Mouse (Mus musculus): ENCODE measurements at regions not wholly inside any gene's neighbourhood (a gene's known extent, or its start where the extent isn't known, plus 50 kb on each side); places are given as distances from the start of the nearest gene placed in this dataset.

GRCm38 (mm10) chr10:43747541-43747940 is 154.0 kb downstream of the Qrsl1 start:
- H3K9me3 ChIP-seq (ENCODE audit: control insufficient read depth, insufficient read depth, low read depth, low read length), result no peaks in the 10 kb centered on the region
- H3K4me3 ChIP-seq (ENCODE audit: insufficient read depth in 1 of 2, low read depth in 1 of 2, low read length in 2 of 2, poor library complexity in 1 of 2, severe bottlenecking in 1 of 2), result no peak overlapping the region
- in situ Hi-C loops (cut with MboI; ENCODE audit: low sequenced_read_pairs in 2 of 2, unreplicated experiment in 2 of 2), result no loop called here
- H3K36me3 ChIP-seq (ENCODE audit: control insufficient read depth, insufficient read depth, low read length, poor library complexity, severe bottlenecking), result no peaks in the 10 kb centered on the region
- TF ChIP-seq ZC3H11A (IDR thresholded peaks at IDR 0.05; ENCODE audit: borderline replicate concordance, low read depth, low read length) (no peak), MAFK (IDR thresholded peaks at IDR 0.05; ENCODE audit: insufficient read depth, low read depth, low read length) (no peak), HCFC1 (IDR thresholded peaks at IDR 0.05; ENCODE audit: borderline replicate concordance, insufficient read depth, low read length) (no peak), CHD2 (IDR thresholded peaks at IDR 0.05; ENCODE audit: low read depth, low read length) (no peak), ZNF384 (IDR thresholded peaks at IDR 0.05; ENCODE audit: low read depth, low read length) (no peak)
- DNase-seq (ENCODE audit: low read depth, low spot score), result no peak
- H3K27ac ChIP-seq (ENCODE audit: insufficient read depth, low read depth, low read length, poor library complexity, severe bottlenecking), result no peak overlapping the region
- no peak overlapping the region for H3K9ac ChIP-seq (ENCODE audit: insufficient read depth, low read depth, low read length, poor library complexity, severe bottlenecking)
- 0 out of 4 replicates have a peak, but pooled peaks cover 0 to 2% of the 10 kb centered on the region in 2 experiments for H3K4me1 ChIP-seq (ENCODE audit: control insufficient read depth in 2 of 2, insufficient read depth in 2 of 2, low read length in 2 of 2, poor library complexity in 1 of 2)

- Histone ChIP-seq H3K9me3 (ENCODE audit: control insufficient read depth, insufficient read depth, low read depth, low read length) (no peaks in the 10 kb centered on the region), H3K9ac (ENCODE audit: insufficient read depth, low read depth, low read length, poor library complexity, severe bottlenecking) (no peak overlapping the region), H3K4me3 (ENCODE audit: insufficient read depth in 1 of 2, low read depth in 1 of 2, low read length in 2 of 2, poor library complexity in 1 of 2, severe bottlenecking in 1 of 2) (no peak overlapping the region), H3K27ac (ENCODE audit: insufficient read depth, low read depth, low read length, poor library complexity, severe bottlenecking) (no peak overlapping the region), H3K4me1 (ENCODE audit: control insufficient read depth in 2 of 2, insufficient read depth in 2 of 2, low read length in 2 of 2, poor library complexity in 1 of 2) (0 out of 4 replicates have a peak, but pooled peaks cover 0 to under 1% of the 10 kb centered on the region in 2 experiments), H3K36me3 (ENCODE audit: control insufficient read depth, insufficient read depth, low read length, poor library complexity, severe bottlenecking) (no peaks in the 10 kb centered on the region)
- TF ChIP-seq ZC3H11A (IDR thresholded peaks at IDR 0.05; ENCODE audit: borderline replicate concordance, low read depth, low read length), result no peak
- TF ChIP-seq MAFK (IDR thresholded peaks at IDR 0.05; ENCODE audit: insufficient read depth, low read depth, low read length), result no peak
- no peak for TF ChIP-seq ZNF384 (IDR thresholded peaks at IDR 0.05; ENCODE audit: low read depth, low read length)
- TF ChIP-seq HCFC1 (IDR thresholded peaks at IDR 0.05; ENCODE audit: borderline replicate concordance, insufficient read depth, low read length), result no peak
- TF ChIP-seq CHD2 (IDR thresholded peaks at IDR 0.05; ENCODE audit: low read depth, low read length), result no peak
- no peak for DNase-seq (ENCODE audit: low read depth, low spot score)
- in situ Hi-C loops (cut with MboI; ENCODE audit: low sequenced_read_pairs in 2 of 2, unreplicated experiment in 2 of 2), result no loop called here
These were observed 153.2 kb downstream of the Qrsl1 start for GRCm38 (mm10) chr10:43748300-43748699.

- H3K9me3 ChIP-seq (ENCODE audit: control insufficient read depth, insufficient read depth, low read depth, low read length), result no peaks in the 10 kb centered on the region
- TF ChIP-seq CHD2 (IDR thresholded peaks at IDR 0.05; ENCODE audit: low read depth, low read length) (no peak), ZNF384 (IDR thresholded peaks at IDR 0.05; ENCODE audit: low read depth, low read length) (no peak), MAFK (IDR thresholded peaks at IDR 0.05; ENCODE audit: insufficient read depth, low read depth, low read length) (no peak), HCFC1 (IDR thresholded peaks at IDR 0.05; ENCODE audit: borderline replicate concordance, insufficient read depth, low read length) (no peak), ZC3H11A (IDR thresholded peaks at IDR 0.05; ENCODE audit: borderline replicate concordance, low read depth, low read length) (no peak)
- no peak overlapping the region for H3K9ac ChIP-seq (ENCODE audit: insufficient read depth, low read depth, low read length, poor library complexity, severe bottlenecking)
- no peak overlapping the region for H3K4me3 ChIP-seq (ENCODE audit: insufficient read depth in 1 of 2, low read depth in 1 of 2, low read length in 2 of 2, poor library complexity in 1 of 2, severe bottlenecking in 1 of 2)
- no peaks in the 10 kb centered on the region for H3K4me1 ChIP-seq (ENCODE audit: control insufficient read depth in 2 of 2, insufficient read depth in 2 of 2, low read length in 2 of 2, poor library complexity in 1 of 2)
- in situ Hi-C loops (cut with MboI; ENCODE audit: low sequenced_read_pairs in 2 of 2, unreplicated experiment in 2 of 2), result no loop called here
- DNase-seq (ENCODE audit: low read depth, low spot score), result no peak
- no peaks in the 10 kb centered on the region for H3K36me3 ChIP-seq (ENCODE audit: control insufficient read depth, insufficient read depth, low read length, poor library complexity, severe bottlenecking)
- no peak overlapping the region for H3K27ac ChIP-seq (ENCODE audit: insufficient read depth, low read depth, low read length, poor library complexity, severe bottlenecking)
These were observed 151.9 kb downstream of the Qrsl1 start for GRCm38 (mm10) chr10:43749496-43750110.

- no peak for TF ChIP-seq ZC3H11A (IDR thresholded peaks at IDR 0.05; ENCODE audit: borderline replicate concordance, low read depth, low read length)
- TF ChIP-seq ZNF384 (IDR thresholded peaks at IDR 0.05; ENCODE audit: low read depth, low read length), result no peak
- no peak for TF ChIP-seq HCFC1 (IDR thresholded peaks at IDR 0.05; ENCODE audit: borderline replicate concordance, insufficient read depth, low read length)
- no peak for TF ChIP-seq MAFK (IDR thresholded peaks at IDR 0.05; ENCODE audit: insufficient read depth, low read depth, low read length)
- TF ChIP-seq CHD2 (IDR thresholded peaks at IDR 0.05; ENCODE audit: low read depth, low read length), result no peak
- H3K4me1 ChIP-seq (ENCODE audit: control insufficient read depth in 2 of 2, insufficient read depth in 2 of 2, low read length in 2 of 2, poor library complexity in 1 of 2), result no peaks in the 10 kb centered on the region
- H3K9ac ChIP-seq (ENCODE audit: insufficient read depth, low read depth, low read length, poor library complexity, severe bottlenecking), result no peak overlapping the region
- H3K4me3 ChIP-seq (ENCODE audit: insufficient read depth in 1 of 2, low read depth in 1 of 2, low read length in 2 of 2, poor library complexity in 1 of 2, severe bottlenecking in 1 of 2), result no peak overlapping the region
- no peak for DNase-seq (ENCODE audit: low read depth, low spot score)
- no peaks in the 10 kb centered on the region for H3K36me3 ChIP-seq (ENCODE audit: control insufficient read depth, insufficient read depth, low read length, poor library complexity, severe bottlenecking)
- in situ Hi-C loops (cut with MboI; ENCODE audit: low sequenced_read_pairs in 2 of 2, unreplicated experiment in 2 of 2), result no loop called here
- H3K9me3 ChIP-seq (ENCODE audit: control insufficient read depth, insufficient read depth, low read depth, low read length), result no peaks in the 10 kb centered on the region
- no peak overlapping the region for H3K27ac ChIP-seq (ENCODE audit: insufficient read depth, low read depth, low read length, poor library complexity, severe bottlenecking)
These were observed 151.1 kb downstream of the Qrsl1 start for GRCm38 (mm10) chr10:43750401-43750800.

Measured in ES-E14 (cell line).